Mouse (Mus musculus): ENCODE measurements around the gene Slc9a5.

DNA sequence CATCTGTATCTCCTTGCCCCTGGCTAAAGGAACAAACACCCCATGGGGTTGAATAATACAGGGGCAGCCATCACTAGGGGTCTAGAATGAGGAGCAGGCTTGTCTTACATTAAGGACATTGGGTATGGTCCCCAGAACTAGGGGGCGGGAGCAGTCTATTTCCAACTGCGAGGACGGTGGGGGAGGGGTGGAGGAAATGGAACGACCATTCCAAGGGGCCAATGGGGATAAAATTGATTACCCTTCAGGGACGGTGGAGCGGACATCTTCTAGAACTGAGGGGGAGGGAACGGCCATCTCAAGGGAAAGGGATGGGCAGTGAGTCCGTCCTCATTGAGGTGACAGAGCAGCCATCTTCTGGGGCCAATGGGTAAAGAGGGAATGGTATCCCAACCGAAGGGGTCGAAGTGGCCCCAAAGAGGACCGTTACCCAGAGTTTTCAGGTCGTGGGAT is 23.0 kb upstream of the Slc9a5 start:
- no peak for TF ChIP-seq POLR2A (IDR thresholded peaks at IDR 0.05; ENCODE audit: borderline replicate concordance, low read depth, low read length)
- TF ChIP-seq CTCF (IDR thresholded peaks at IDR 0.05; ENCODE audit: low read depth, low read length), result no peak
